Mouse (Mus musculus): ENCODE results near the gene Hdhd3. TPM values are rescaled to one million over a fixed set of nuclear protein-coding genes. Genes with fewer than 3 reads are reported as not detected.

The Hdhd3 gene
- total RNA-seq, 1 experiment = 0.62 TPM

- H3K9me3 ChIP-seq (ENCODE audit: control insufficient read depth, insufficient read depth, low read depth, low read length) = no peaks in the 10 kb centered on the region
- TF ChIP-seq MAFK (IDR thresholded peaks at IDR 0.05; ENCODE audit: insufficient read depth, low read depth, low read length) (no peak), ZC3H11A (IDR thresholded peaks at IDR 0.05; ENCODE audit: borderline replicate concordance, low read depth, low read length) (no peak), HCFC1 (IDR thresholded peaks at IDR 0.05; ENCODE audit: borderline replicate concordance, insufficient read depth, low read length) (no peak), CHD2 (IDR thresholded peaks at IDR 0.05; ENCODE audit: low read depth, low read length) (no peak), ZNF384 (IDR thresholded peaks at IDR 0.05; ENCODE audit: low read depth, low read length) (no peak)
- H3K27ac ChIP-seq (ENCODE audit: insufficient read depth, low read depth, low read length, poor library complexity, severe bottlenecking) = no peak overlapping the region
- no peak overlapping the region for H3K9ac ChIP-seq (ENCODE audit: insufficient read depth, low read depth, low read length, poor library complexity, severe bottlenecking)
- DNase-seq (ENCODE audit: low read depth, low spot score) = no peak
- H3K4me1 ChIP-seq (ENCODE audit: control insufficient read depth in 2 of 2, insufficient read depth in 2 of 2, low read length in 2 of 2, poor library complexity in 1 of 2) = peaks cover 0 to 4% of the 10 kb centered on the region in 2 experiments; a peak in 2 of 4 replicates
- no peak overlapping the region for H3K4me3 ChIP-seq (ENCODE audit: insufficient read depth in 1 of 2, low read depth in 1 of 2, low read length in 2 of 2, poor library complexity in 1 of 2, severe bottlenecking in 1 of 2)
- in situ Hi-C loops (cut with MboI; ENCODE audit: low sequenced_read_pairs in 2 of 2, unreplicated experiment in 2 of 2) = no loop called here
- H3K36me3 ChIP-seq (ENCODE audit: control insufficient read depth, insufficient read depth, low read length, poor library complexity, severe bottlenecking) = peaks cover 7% of the 10 kb centered on the region; the same call in 1 of the 2 replicates
Measured at GRCm38 (mm10) chr4:62486162-62486696, 17.0 kb downstream of the Hdhd3 start.

DNA sequence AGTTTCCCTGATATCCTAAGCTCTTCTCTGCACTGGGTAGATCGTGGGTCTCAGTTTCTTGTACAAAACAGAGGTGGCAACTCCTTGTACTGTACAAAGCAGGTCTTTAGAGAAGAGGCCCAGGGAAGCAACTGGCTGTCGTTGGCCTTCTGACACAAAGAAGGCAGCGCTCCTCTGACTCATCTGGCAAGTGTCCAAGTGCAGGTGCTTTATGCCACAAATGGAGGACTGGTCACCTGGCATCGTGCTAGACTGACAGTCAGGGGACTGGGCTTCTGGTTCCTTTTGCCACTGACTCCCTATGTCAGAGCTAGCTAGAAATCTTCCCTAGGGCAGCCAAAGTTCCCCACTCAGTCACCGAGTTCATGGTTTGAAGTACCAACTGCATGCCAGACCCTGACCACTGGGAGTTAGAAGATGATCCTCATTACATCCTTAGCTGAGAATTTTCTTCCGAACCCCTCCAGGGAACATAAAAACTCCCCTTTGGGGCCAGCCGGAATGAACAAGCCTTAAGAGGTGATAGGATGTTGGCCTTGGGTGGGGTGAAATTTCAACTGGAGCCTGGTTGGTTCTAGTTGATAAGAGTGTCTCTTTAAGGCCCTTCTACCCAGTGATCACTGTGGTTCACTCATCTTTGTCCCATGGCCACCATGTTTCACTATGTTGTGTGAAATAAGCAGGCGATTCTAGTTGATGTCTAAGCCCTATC, 17.7 kb downstream of the Hdhd3 start:
- DNase-seq (ENCODE audit: low read depth, low spot score) = no peak
- peaks cover 0 to 4% of the 10 kb centered on the region in 2 experiments; a peak in 2 of 4 replicates for H3K4me1 ChIP-seq (ENCODE audit: control insufficient read depth in 2 of 2, insufficient read depth in 2 of 2, low read length in 2 of 2, poor library complexity in 1 of 2)

GRCm38 (mm10) chr4:62484928-62485327, 18.3 kb downstream of the Hdhd3 start:
- no peaks in the 10 kb centered on the region for H3K9me3 ChIP-seq (ENCODE audit: control insufficient read depth, insufficient read depth, low read depth, low read length)
- DNase-seq (ENCODE audit: low read depth, low spot score) = no peak
- H3K27ac ChIP-seq (ENCODE audit: insufficient read depth, low read depth, low read length, poor library complexity, severe bottlenecking) = no peak overlapping the region
- no peak overlapping the region for H3K4me3 ChIP-seq (ENCODE audit: insufficient read depth in 1 of 2, low read depth in 1 of 2, low read length in 2 of 2, poor library complexity in 1 of 2, severe bottlenecking in 1 of 2)
- in situ Hi-C loops (cut with MboI; ENCODE audit: low sequenced_read_pairs in 2 of 2, unreplicated experiment in 2 of 2) = no loop called here
- H3K9ac ChIP-seq (ENCODE audit: insufficient read depth, low read depth, low read length, poor library complexity, severe bottlenecking) = no peak overlapping the region
- TF ChIP-seq MAFK (IDR thresholded peaks at IDR 0.05; ENCODE audit: insufficient read depth, low read depth, low read length) = no peak
- TF ChIP-seq ZC3H11A (IDR thresholded peaks at IDR 0.05; ENCODE audit: borderline replicate concordance, low read depth, low read length) = no peak
- TF ChIP-seq HCFC1 (IDR thresholded peaks at IDR 0.05; ENCODE audit: borderline replicate concordance, insufficient read depth, low read length) = no peak
- TF ChIP-seq CHD2 (IDR thresholded peaks at IDR 0.05; ENCODE audit: low read depth, low read length) = no peak
- no peak for TF ChIP-seq ZNF384 (IDR thresholded peaks at IDR 0.05; ENCODE audit: low read depth, low read length)
- peaks cover 0 to 4% of the 10 kb centered on the region in 2 experiments; a peak in 2 of 4 replicates for H3K4me1 ChIP-seq (ENCODE audit: control insufficient read depth in 2 of 2, insufficient read depth in 2 of 2, low read length in 2 of 2, poor library complexity in 1 of 2)
- H3K36me3 ChIP-seq (ENCODE audit: control insufficient read depth, insufficient read depth, low read length, poor library complexity, severe bottlenecking) = peaks cover 7% of the 10 kb centered on the region; the same call in 1 of the 2 replicates

More for the DNA sequence above, 17.7 kb downstream of the Hdhd3 start:
- Histone ChIP-seq H3K9me3 (ENCODE audit: control insufficient read depth, insufficient read depth, low read depth, low read length) (no peaks in the 10 kb centered on the region), H3K36me3 (ENCODE audit: control insufficient read depth, insufficient read depth, low read length, poor library complexity, severe bottlenecking) (peaks cover 7% of the 10 kb centered on the region; the same call in 1 of the 2 replicates), H3K4me3 (ENCODE audit: insufficient read depth in 1 of 2, low read depth in 1 of 2, low read length in 2 of 2, poor library complexity in 1 of 2, severe bottlenecking in 1 of 2) (no peak overlapping the region), H3K9ac (ENCODE audit: insufficient read depth, low read depth, low read length, poor library complexity, severe bottlenecking) (no peak overlapping the region), H3K27ac (ENCODE audit: insufficient read depth, low read depth, low read length, poor library complexity, severe bottlenecking) (no peak overlapping the region)
- TF ChIP-seq HCFC1 (IDR thresholded peaks at IDR 0.05; ENCODE audit: borderline replicate concordance, insufficient read depth, low read length) (no peak), MAFK (IDR thresholded peaks at IDR 0.05; ENCODE audit: insufficient read depth, low read depth, low read length) (no peak)
- in situ Hi-C loops (cut with MboI; ENCODE audit: low sequenced_read_pairs in 2 of 2, unreplicated experiment in 2 of 2) = no loop called here

DNA sequence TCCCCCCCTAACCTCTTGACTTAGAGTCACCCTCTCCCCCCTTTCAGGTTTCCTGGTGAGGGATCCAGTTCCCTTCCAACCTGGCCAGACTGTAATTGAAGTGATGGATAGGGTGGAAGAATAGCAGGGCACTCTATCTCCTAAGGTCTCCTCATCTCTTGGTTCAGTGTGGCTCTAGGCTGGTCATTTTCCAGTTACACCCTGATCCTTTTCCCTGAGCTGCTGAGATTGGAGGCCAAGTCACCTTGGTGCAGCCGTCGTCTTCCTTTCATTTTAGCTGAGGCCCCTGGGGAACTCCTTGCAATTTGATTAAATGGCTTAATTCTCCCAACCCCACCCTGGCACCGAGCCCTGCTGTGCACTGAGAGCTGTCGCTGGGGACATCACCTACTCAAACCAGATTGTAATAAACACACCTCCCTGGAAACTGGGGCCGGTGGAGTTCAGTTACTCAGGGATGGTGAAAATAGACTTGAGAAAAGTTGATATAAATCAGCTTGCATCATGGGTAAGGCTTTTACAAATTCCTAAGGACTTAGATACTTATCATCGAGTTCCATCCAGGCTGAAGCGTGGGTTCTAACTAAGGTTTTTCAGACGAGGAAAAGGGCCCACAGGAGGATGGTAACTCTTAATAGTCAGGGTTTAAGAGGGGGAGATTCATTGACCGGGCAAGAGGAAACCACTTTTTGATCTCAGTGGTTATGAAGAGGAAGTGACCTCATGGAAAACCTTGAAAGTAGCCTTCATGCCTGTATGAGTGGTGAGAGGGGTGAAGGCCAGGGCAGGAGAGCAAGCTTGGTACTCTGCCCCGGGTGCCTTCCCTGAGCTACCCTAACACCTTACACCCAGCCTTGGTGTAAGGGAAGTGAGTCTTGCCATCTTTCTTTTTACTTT, 22.3 kb downstream of the Hdhd3 start:
- DNase-seq (ENCODE audit: low read depth, low spot score) = no peak
- Histone ChIP-seq H3K27ac (ENCODE audit: insufficient read depth, low read depth, low read length, poor library complexity, severe bottlenecking) (no peak overlapping the region), H3K9me3 (ENCODE audit: control insufficient read depth, insufficient read depth, low read depth, low read length) (no peaks in the 10 kb centered on the region), H3K9ac (ENCODE audit: insufficient read depth, low read depth, low read length, poor library complexity, severe bottlenecking) (no peak overlapping the region), H3K36me3 (ENCODE audit: control insufficient read depth, insufficient read depth, low read length, poor library complexity, severe bottlenecking) (no peaks in the 10 kb centered on the region), H3K4me1 (ENCODE audit: control insufficient read depth in 2 of 2, insufficient read depth in 2 of 2, low read length in 2 of 2, poor library complexity in 1 of 2) (no peaks in the 10 kb centered on the region; a peak in 1 of 4 replicates), H3K4me3 (ENCODE audit: insufficient read depth in 1 of 2, low read depth in 1 of 2, low read length in 2 of 2, poor library complexity in 1 of 2, severe bottlenecking in 1 of 2) (peak overlapping the region in 1 of 2 experiments; percentile 78; a peak in 1 of 4 replicates)
- in situ Hi-C loops (cut with MboI; ENCODE audit: low sequenced_read_pairs in 2 of 2, unreplicated experiment in 2 of 2) = no loop called here
- no peak for TF ChIP-seq CHD2 (IDR thresholded peaks at IDR 0.05; ENCODE audit: low read depth, low read length)
- no peak for TF ChIP-seq ZC3H11A (IDR thresholded peaks at IDR 0.05; ENCODE audit: borderline replicate concordance, low read depth, low read length)
- no peak for TF ChIP-seq MAFK (IDR thresholded peaks at IDR 0.05; ENCODE audit: insufficient read depth, low read depth, low read length)
- no peak for TF ChIP-seq ZNF384 (IDR thresholded peaks at IDR 0.05; ENCODE audit: low read depth, low read length)
- no peak for TF ChIP-seq HCFC1 (IDR thresholded peaks at IDR 0.05; ENCODE audit: borderline replicate concordance, insufficient read depth, low read length)
